Mouse (Mus musculus) inflammation-experienced regulatory T-cells (primary cell): ENCODE data around the gene Olfr1122. TPM values are rescaled to one million over a fixed set of nuclear protein-coding genes. Genes with fewer than 3 reads are reported as not detected.

ENCODE experiments used
- polyA plus RNA-seq, 2 experiments: library from polyadenylated mRNA; unstranded; fragments of 100-300 nt; shearing (Covaris generic); gene quantifications; one replicate each; pipeline ENCODE4 v1.2.1; 2017

Gene Olfr1122
- 1 to 10 TPM in 1 of 2 experiments, under 1 TPM in 1; 0.41 to 1.8 TPM for polyA plus RNA-seq

DNA sequence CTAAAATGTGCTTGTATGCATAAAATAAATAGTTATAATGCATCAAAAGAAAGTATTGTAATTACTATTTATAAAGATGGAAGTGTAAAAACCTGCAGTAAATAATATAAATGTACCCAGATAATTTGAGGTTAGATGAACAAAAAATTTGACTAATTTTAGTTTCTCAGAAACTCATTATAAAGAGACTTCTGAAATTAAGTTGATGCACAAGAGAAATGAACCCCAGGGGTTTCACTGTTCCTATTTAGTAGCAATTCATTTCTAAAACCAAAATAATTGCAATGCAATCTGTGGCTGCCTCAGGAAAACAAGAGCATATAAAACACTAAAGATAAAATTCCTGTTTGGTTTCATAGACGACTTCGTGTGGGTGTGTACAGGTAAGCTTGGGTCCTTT, at the start of gene Olfr1122:
TSS of gene Olfr1122 (plus strand) at position 301 of the 400 bp plus-strand sequence.

GRCm38 (mm10) chr2:87354515-87354914, 31.1 kb upstream of the Olfr1122 start, which contains the start of gene Olfr1120:
Olfr1120 (plus strand) TSS chr2:87354815.

DNA sequence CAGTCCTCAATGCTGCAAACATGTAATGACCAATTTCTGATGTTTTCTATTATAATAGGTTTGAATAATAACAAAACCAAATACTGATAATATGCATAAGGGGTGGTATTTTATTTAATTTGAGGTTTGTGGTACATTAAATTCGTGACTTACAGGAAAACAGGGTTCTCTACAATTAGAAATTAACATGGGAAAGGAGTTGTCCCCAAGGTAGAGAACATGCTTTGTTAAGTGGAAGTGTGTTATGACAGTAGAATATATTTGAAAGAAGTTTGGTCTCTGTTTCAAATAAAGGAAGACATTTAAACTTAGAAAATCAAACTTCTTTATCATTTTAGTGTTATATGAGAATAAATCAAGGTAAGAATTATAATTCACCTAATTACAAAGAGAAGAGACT, 16.1 kb upstream of the Olfr1122 start, which contains the start of gene Olfr1121:
TSS of gene Olfr1121 (plus strand) at position 301 of the 400 bp plus-strand sequence.

GRCm38 (mm10) chr2:87416335-87416734, 30.7 kb downstream of the Olfr1122 start, which contains the start of gene Olfr1123:
Olfr1123 (plus strand) TSS chr2:87416635.

GRCm38 (mm10) chr2:87429975-87430374, 44.3 kb downstream of the Olfr1122 start, which contains the start of gene Olfr1124:
Olfr1124 (plus strand) TSS chr2:87430275.

Other genes starting within 250 kb of the Olfr1122 start
- not detected for gene Olfr1110, start 245.5 kb upstream of the Olfr1122 start, polyA plus RNA-seq
- gene Olfr1111, start 233.2 kb upstream of the Olfr1122 start, polyA plus RNA-seq: not detected
- not detected for gene Olfr1112, start 198.1 kb upstream of the Olfr1122 start, polyA plus RNA-seq
- not detected for gene Olfr1113, start 176.9 kb upstream of the Olfr1122 start, polyA plus RNA-seq
- gene Olfr1115, start 137.8 kb upstream of the Olfr1122 start, polyA plus RNA-seq: not detected
- gene Olfr1116, start 118.3 kb upstream of the Olfr1122 start, polyA plus RNA-seq: under 1 TPM; 0.06 to 0.15 TPM
- not detected for gene Olfr1118, start 78.3 kb upstream of the Olfr1122 start, polyA plus RNA-seq
- under 1 TPM; 0.11 to 0.24 TPM for gene Olfr1120, start 31.0 kb upstream of the Olfr1122 start, polyA plus RNA-seq
- gene Olfr1121, start 16.0 kb upstream of the Olfr1122 start, polyA plus RNA-seq: under 1 TPM in 1 of 2 experiments, not detected in 1; 0.42 TPM
- not detected for gene Olfr1123, start 30.8 kb downstream of the Olfr1122 start, polyA plus RNA-seq
- gene Olfr1124, start 44.4 kb downstream of the Olfr1122 start, polyA plus RNA-seq: under 1 TPM; 0.31 to 0.48 TPM
- gene Olfr1126, start 68.1 kb downstream of the Olfr1122 start, polyA plus RNA-seq: not detected
- gene Pramel7, start 111.2 kb downstream of the Olfr1122 start, polyA plus RNA-seq: under 1 TPM in 1 of 2 experiments, not detected in 1; 0.72 TPM
- gene Pramel6, start 120.7 kb downstream of the Olfr1122 start, polyA plus RNA-seq: under 1 TPM in 1 of 2 experiments, not detected in 1; 0.24 TPM
- not detected for gene Olfr153, start 145.9 kb downstream of the Olfr1122 start, polyA plus RNA-seq
- 1 to 10 TPM in 1 of 2 experiments, not detected in 1; 1.3 TPM for gene Olfr1128, start 159.7 kb downstream of the Olfr1122 start, polyA plus RNA-seq
- gene Olfr1129, start 188.1 kb downstream of the Olfr1122 start, polyA plus RNA-seq: not detected
- not detected for gene Olfr1130, start 220.4 kb downstream of the Olfr1122 start, polyA plus RNA-seq
- not detected for gene Olfr1131, start 241.3 kb downstream of the Olfr1122 start, polyA plus RNA-seq